8 mouse cellular contexts compared by ENCODE assay signal in genomic region chr12:80133011-80133545, GRCm38 (mm10). TPM values are rescaled to one million over a fixed set of nuclear protein-coding genes. Genes with fewer than 3 reads are reported as not detected.
DNase-seq lines count a peak whose midpoint lies in the region; ATAC-seq and TF ChIP-seq lines count a peak whose summit lies in the region.

No protein-coding gene starts in this region.

- no peaks in the 10 kb centered on the region for H3K36me3 ChIP-seq in kidney, adult 2 months (ENCODE audit: control insufficient read depth, insufficient read depth, low read length)
- no peaks in the 10 kb centered on the region for H3K36me3 ChIP-seq in hindbrain, embryonic 15.5 days
- no peaks in the 10 kb centered on the region for H3K36me3 ChIP-seq in midbrain, embryonic 16.5 days (ENCODE audit: control insufficient read depth, insufficient read depth, low read length)

- peak; percentile 35; the same call in 1 of the 2 replicates for ATAC-seq in hindbrain, embryonic 15.5 days (ENCODE audit: low FRiP score, low read depth)
- peak; percentile 34 for ATAC-seq in midbrain, embryonic 16.5 days

- 45% methylated on average over 9 of the region's 9 CpGs for WGBS in kidney, adult 2 months
- 43% methylated on average over 9 of the region's 9 CpGs for WGBS in hindbrain, embryonic 15.5 days
- WGBS in midbrain, embryonic 16.5 days, result 38% methylated on average over 9 of the region's 9 CpGs

- DNase-seq in kidney, adult 2 months, result no peak
- no peak for DNase-seq in kidney, postnatal 14 days
- DNase-seq in ZHBTc4 (ENCODE audit: low read depth, low spot score), result peak; percentile 49
- DNase-seq in layer of hippocampus, adult 9-11 months, result no peak
- DNase-seq in urinary bladder, adult 18-20 months (ENCODE audit: low spot score in 2 of 2), result no peak
- no peak for DNase-seq in ovary, adult 18-20 months (ENCODE audit: low spot score)

- no peak for TF ChIP-seq CTCF in kidney, adult 2 months (conservative IDR thresholded peaks at IDR 0.05; ENCODE audit: insufficient read depth, insufficient read length, low read depth, low read length)

- peak overlapping the region; percentile 70 for H3K4me2 ChIP-seq in hindbrain, embryonic 15.5 days
- H3K4me2 ChIP-seq in midbrain, embryonic 16.5 days (ENCODE audit: low read length), result no peak overlapping the region

- 0 out of 2 replicates have a peak overlapping the region, but pooled peaks have one; percentile 47 for H3K4me3 ChIP-seq in kidney, adult 2 months (ENCODE audit: insufficient read depth, low read depth, low read length)
- peak overlapping the region; percentile 68 for H3K4me3 ChIP-seq in hindbrain, embryonic 15.5 days
- no peak overlapping the region for H3K4me3 ChIP-seq in midbrain, embryonic 16.5 days (ENCODE audit: low read depth, low read length)

- H3K27ac ChIP-seq in kidney, adult 2 months (ENCODE audit: insufficient read depth, low read depth, low read length), result peak overlapping the region; percentile 98
- H3K27ac ChIP-seq in hindbrain, embryonic 15.5 days (replicated peaks), result no peak overlapping the region
- H3K27ac ChIP-seq in midbrain, embryonic 16.5 days (ENCODE audit: low read length), result no peak overlapping the region

- H3K27me3 ChIP-seq in kidney, adult 2 months (replicated peaks; ENCODE audit: control insufficient read depth, insufficient read depth, low read length), result no peaks in the 10 kb centered on the region
- H3K27me3 ChIP-seq in hindbrain, embryonic 15.5 days, result no peaks in the 10 kb centered on the region
- H3K27me3 ChIP-seq in midbrain, embryonic 16.5 days (ENCODE audit: control insufficient read depth, insufficient read depth, low read depth, low read length), result no peaks in the 10 kb centered on the region

- no peaks in the 10 kb centered on the region for H3K9me3 ChIP-seq in hindbrain, embryonic 15.5 days
- H3K9me3 ChIP-seq in midbrain, embryonic 16.5 days (replicated peaks; ENCODE audit: control insufficient read depth, low read length, poor library complexity, severe bottlenecking), result no peaks in the 10 kb centered on the region

- H3K4me1 ChIP-seq in kidney, adult 2 months (ENCODE audit: control insufficient read depth, insufficient read depth, low read length), result peaks cover 26% of the 10 kb centered on the region
- H3K4me1 ChIP-seq in hindbrain, embryonic 15.5 days (replicated peaks), result peaks cover 35% of the 10 kb centered on the region
- H3K4me1 ChIP-seq in midbrain, embryonic 16.5 days (ENCODE audit: control insufficient read depth, insufficient read depth, low read length), result peaks cover 21% of the 10 kb centered on the region

- no peak overlapping the region for H3K9ac ChIP-seq in hindbrain, embryonic 15.5 days
- H3K9ac ChIP-seq in midbrain, embryonic 16.5 days (ENCODE audit: low read depth, low read length), result no peak overlapping the region

- no peak for TF ChIP-seq POLR2A in kidney, adult 2 months (IDR thresholded peaks at IDR 0.05; ENCODE audit: low read depth, low read length)

RNA-seq across cellular contexts. Expression of gene Zfp36l1, which starts 20.3 kb away (rescaled TPM):
- 109 and 111 TPM in 2 replicates for polyA plus RNA-seq in kidney, adult 2 months (2012; rRNA removed)
- 46.1 and 55.4 TPM in 2 replicates for polyA plus RNA-seq in hindbrain, embryonic 15.5 days (2015; fragmentation: Nextera tagmentation; extraction: Ambion mirVana)
- polyA plus RNA-seq in midbrain, embryonic 16.5 days (2015; fragmentation: Nextera tagmentation; extraction: Ambion mirVana), result 26.5 and 29.9 TPM in 2 replicates
